Mouse (Mus musculus): ENCODE data around the gene Cacna1d.
A peak's percentile ranks its signal among the peaks of the same experiment; 100 is the strongest.

The Cacna1d gene

GRCm38 (mm10) chr14:30255701-30256400 is 235.4 kb downstream of the Cacna1d start:
- peak; percentile 70 for DNase-seq

- no peak for DNase-seq
These were observed 236.5 kb downstream of the Cacna1d start for GRCm38 (mm10) chr14:30254776-30255175.

GRCm38 (mm10) chr14:30252824-30253223 is 238.4 kb downstream of the Cacna1d start:
- DNase-seq = no peak

- no peak for DNase-seq
These were observed 239.9 kb downstream of the Cacna1d start for GRCm38 (mm10) chr14:30251351-30251750.

- no peak for DNase-seq
These were observed 241.7 kb downstream of the Cacna1d start for GRCm38 (mm10) chr14:30249591-30249990.

- no peak for DNase-seq
These were observed 242.4 kb downstream of the Cacna1d start for GRCm38 (mm10) chr14:30248811-30249210.

- DNase-seq = no peak
These were observed 243.1 kb downstream of the Cacna1d start for GRCm38 (mm10) chr14:30248121-30248520.

- no peak for DNase-seq
These were observed 243.6 kb downstream of the Cacna1d start for GRCm38 (mm10) chr14:30247606-30248005.

- DNase-seq = no peak
These were observed 246.5 kb downstream of the Cacna1d start for GRCm38 (mm10) chr14:30244776-30245175.

- DNase-seq = no peak
These were observed 248.4 kb downstream of the Cacna1d start for GRCm38 (mm10) chr14:30242818-30243205.

GRCm38 (mm10) chr14:30242166-30242817 is 249.0 kb downstream of the Cacna1d start:
- DNase-seq = no peak

- DNase-seq = peak; percentile 59
These were observed 250.2 kb downstream of the Cacna1d start for GRCm38 (mm10) chr14:30240916-30241515.

GRCm38 (mm10) chr14:30238807-30239206 is 252.4 kb downstream of the Cacna1d start:
- peak; percentile 76 for DNase-seq

GRCm38 (mm10) chr14:30225161-30225560 is 266.1 kb downstream of the Cacna1d start:
- no peak for DNase-seq

GRCm38 (mm10) chr14:30222101-30222500 is 269.2 kb downstream of the Cacna1d start:
- no peak for DNase-seq

GRCm38 (mm10) chr14:30219851-30220250 is 271.4 kb downstream of the Cacna1d start:
- DNase-seq = no peak

GRCm38 (mm10) chr14:30218114-30218513 is 273.1 kb downstream of the Cacna1d start:
- no peak for DNase-seq

GRCm38 (mm10) chr14:30217124-30217523 is 274.1 kb downstream of the Cacna1d start:
- DNase-seq = no peak

- no peak for DNase-seq
These were observed 283.1 kb downstream of the Cacna1d start for GRCm38 (mm10) chr14:30208156-30208555.

- no peak for DNase-seq
These were observed 285.4 kb downstream of the Cacna1d start for GRCm38 (mm10) chr14:30205821-30206220.

GRCm38 (mm10) chr14:30204526-30204925 is 286.7 kb downstream of the Cacna1d start:
- no peak for DNase-seq

- no peak for DNase-seq
These were observed 290.9 kb downstream of the Cacna1d start for GRCm38 (mm10) chr14:30200310-30200709.

- no peak for DNase-seq
These were observed 292.4 kb downstream of the Cacna1d start for GRCm38 (mm10) chr14:30198882-30199281.

- DNase-seq = no peak
These were observed 293.1 kb downstream of the Cacna1d start for GRCm38 (mm10) chr14:30198116-30198515.

Measured in retina, postnatal 1 day (tissue).